Mouse (Mus musculus): Measurements from ENCODE around the gene Stk10. TPM values are rescaled to one million over a fixed set of nuclear protein-coding genes. Genes with fewer than 3 reads are reported as not detected.
"Not testable (repeated sequence)": the region's sequence is repeated elsewhere in the genome, so short reads cannot be mapped to it uniquely, and the experiment has no call there.

Stk10 gene
- total RNA-seq, 2 experiments from 2014 or later = 2.2 to 4.4 TPM

GRCm38 (mm10) chr11:32594122-32594521, 61.0 kb downstream of the Stk10 start:
- DNase-seq (ENCODE audit: low spot score) = no peak

- no peak for DNase-seq (ENCODE audit: low spot score)
Measured at GRCm38 (mm10) chr11:32600371-32600770, 67.3 kb downstream of the Stk10 start.

GRCm38 (mm10) chr11:32601528-32602323, 68.6 kb downstream of the Stk10 start:
- DNase-seq (ENCODE audit: low spot score) = no peak

- DNase-seq (ENCODE audit: low spot score) = no peak
Measured at GRCm38 (mm10) chr11:32604663-32605062, 71.6 kb downstream of the Stk10 start.

GRCm38 (mm10) chr11:32605131-32605860, 72.2 kb downstream of the Stk10 start:
- peak; percentile 77 for DNase-seq (ENCODE audit: low spot score)

- no peak for DNase-seq (ENCODE audit: low spot score)
Measured at GRCm38 (mm10) chr11:32605907-32606306, 72.8 kb downstream of the Stk10 start.

- no peak for DNase-seq (ENCODE audit: low spot score)
Measured at GRCm38 (mm10) chr11:32607319-32607718, 74.2 kb downstream of the Stk10 start.

- no peak for DNase-seq (ENCODE audit: low spot score)
Measured at GRCm38 (mm10) chr11:32610616-32611015, 77.5 kb downstream of the Stk10 start.

- DNase-seq (ENCODE audit: low spot score) = no peak
Measured at GRCm38 (mm10) chr11:32612304-32612703, 79.2 kb downstream of the Stk10 start.

- no peak for DNase-seq (ENCODE audit: low spot score)
Measured at GRCm38 (mm10) chr11:32614463-32614862, 81.4 kb downstream of the Stk10 start.

- no peak for DNase-seq (ENCODE audit: low spot score)
Measured at GRCm38 (mm10) chr11:32615561-32615960, 82.5 kb downstream of the Stk10 start.

GRCm38 (mm10) chr11:32616091-32616490, 83.0 kb downstream of the Stk10 start:
- DNase-seq (ENCODE audit: low spot score) = no peak

GRCm38 (mm10) chr11:32618036-32618435, 84.9 kb downstream of the Stk10 start:
- DNase-seq (ENCODE audit: low spot score) = no peak

- not testable (repeated sequence) for DNase-seq (ENCODE audit: low spot score)
Measured at GRCm38 (mm10) chr11:32618641-32619040, 85.5 kb downstream of the Stk10 start.

GRCm38 (mm10) chr11:32619257-32619816, 86.2 kb downstream of the Stk10 start:
- DNase-seq (ENCODE audit: low spot score) = peak; percentile 77

- DNase-seq (ENCODE audit: low spot score) = no peak
Measured at GRCm38 (mm10) chr11:32619866-32620456, 86.9 kb downstream of the Stk10 start.

GRCm38 (mm10) chr11:32621831-32622478, 88.8 kb downstream of the Stk10 start:
- DNase-seq (ENCODE audit: low spot score) = no peak

- no peak for DNase-seq (ENCODE audit: low spot score)
Measured at GRCm38 (mm10) chr11:32622479-32623190, 89.5 kb downstream of the Stk10 start.

GRCm38 (mm10) chr11:32623236-32623635, 90.1 kb downstream of the Stk10 start:
- peak; percentile 76 for DNase-seq (ENCODE audit: low spot score)

- DNase-seq (ENCODE audit: low spot score) = no peak
Measured at GRCm38 (mm10) chr11:32623912-32624311, 90.8 kb downstream of the Stk10 start.

GRCm38 (mm10) chr11:32625677-32626076, 92.6 kb downstream of the Stk10 start:
- peak; percentile 86 for DNase-seq (ENCODE audit: low spot score)

Measured in gastrocnemius, adult 18-20 months (tissue).